Mouse (Mus musculus): ENCODE data around the gene Trp53rka. TPM values are rescaled to one million over a fixed set of nuclear protein-coding genes. Genes with fewer than 3 reads are reported as not detected.

Trp53rka gene
- polyA plus RNA-seq, 1 experiment from 2014 or later = 25.6 TPM

- H3K4me3 ChIP-seq (ENCODE audit: low read length) = no peak overlapping the region
- no peaks in the 10 kb centered on the region for H3K9me3 ChIP-seq (replicated peaks; ENCODE audit: control insufficient read depth, low read length)
- H3K27me3 ChIP-seq (ENCODE audit: control insufficient read depth, insufficient read depth, low read length) = no peaks in the 10 kb centered on the region
- no peak overlapping the region for H3K27ac ChIP-seq (ENCODE audit: low read length)
- no peak overlapping the region for H3K4me2 ChIP-seq (ENCODE audit: low read depth, low read length)
- 72% methylated on average over 10 of the region's 10 CpGs for WGBS
- no peak overlapping the region for H3K9ac ChIP-seq (ENCODE audit: low read length)
- no peaks in the 10 kb centered on the region for H3K36me3 ChIP-seq (ENCODE audit: control insufficient read depth, insufficient read depth)
- no peaks in the 10 kb centered on the region for H3K4me1 ChIP-seq (ENCODE audit: control insufficient read depth, insufficient read depth, low read length)
- ATAC-seq (replicated peaks; ENCODE audit: extremely low read depth, insufficient read depth, low FRiP score) = no peak
Measured at GRCm38 (mm10) chr2:165442981-165443380, 50.1 kb downstream of the Trp53rka start.

GRCm38 (mm10) chr2:165441613-165442012 lies 51.5 kb downstream of the Trp53rka start:
- no peak overlapping the region for H3K4me2 ChIP-seq (ENCODE audit: low read depth, low read length)
- no peak for ATAC-seq (replicated peaks; ENCODE audit: extremely low read depth, insufficient read depth, low FRiP score)
- no peak overlapping the region for H3K9ac ChIP-seq (ENCODE audit: low read length)
- WGBS = 61% methylated on average over 4 of the region's 4 CpGs
- no peak overlapping the region for H3K4me3 ChIP-seq (ENCODE audit: low read length)
- H3K4me1 ChIP-seq (ENCODE audit: control insufficient read depth, insufficient read depth, low read length) = no peaks in the 10 kb centered on the region
- H3K36me3 ChIP-seq (ENCODE audit: control insufficient read depth, insufficient read depth) = no peaks in the 10 kb centered on the region
- H3K27me3 ChIP-seq (ENCODE audit: control insufficient read depth, insufficient read depth, low read length) = no peaks in the 10 kb centered on the region
- no peaks in the 10 kb centered on the region for H3K9me3 ChIP-seq (replicated peaks; ENCODE audit: control insufficient read depth, low read length)
- H3K27ac ChIP-seq (ENCODE audit: low read length) = no peak overlapping the region

Other genes with a start within 250 kb of the Trp53rka start
- gene Slc35c2, start 205.5 kb downstream of the Trp53rka start, polyA plus RNA-seq (2015; fragmentation: Nextera tagmentation; extraction: Ambion mirVana) = 40.4 and 43.9 TPM in 2 replicates
- gene Elmo2, start 166.8 kb downstream of the Trp53rka start, polyA plus RNA-seq (2015; fragmentation: Nextera tagmentation; extraction: Ambion mirVana) = 44.9 and 46.2 TPM in 2 replicates
- gene Zfp663, start 124.6 kb downstream of the Trp53rka start, polyA plus RNA-seq (2015; fragmentation: Nextera tagmentation; extraction: Ambion mirVana) = 0.29 and 0.34 TPM in 2 replicates
- gene Zfp334, start 105.1 kb downstream of the Trp53rka start, polyA plus RNA-seq (2015; fragmentation: Nextera tagmentation; extraction: Ambion mirVana) = 3.5 and 3.6 TPM in 2 replicates
- 0.04 TPM in 1 of 2 replicates, not detected in the other for gene Ocstamp, start 92.9 kb downstream of the Trp53rka start, polyA plus RNA-seq (2015; fragmentation: Nextera tagmentation; extraction: Ambion mirVana)
- 0.20 and 0.25 TPM in 2 replicates for gene Slc13a3, start 20.1 kb downstream of the Trp53rka start, polyA plus RNA-seq (2015; fragmentation: Nextera tagmentation; extraction: Ambion mirVana)
- gene Slc2a10, start 10.5 kb upstream of the Trp53rka start, polyA plus RNA-seq (2015; fragmentation: Nextera tagmentation; extraction: Ambion mirVana) = 5.4 and 5.8 TPM in 2 replicates
- gene Eya2, start 101.7 kb upstream of the Trp53rka start, polyA plus RNA-seq (2015; fragmentation: Nextera tagmentation; extraction: Ambion mirVana) = 3.6 and 5.8 TPM in 2 replicates

Measured in heart, embryonic 16.5 days (tissue).